Mouse (Mus musculus) kidney, adult 2 months (tissue): ENCODE results near the gene Gm3448.
"Not testable (repeated sequence)": the region's sequence is repeated elsewhere in the genome, so short reads cannot be mapped to it uniquely, and the experiment has no call there.

Experiments
- CTCF ChIP-seq: fragments of 200-500 bp; conservative IDR thresholded peaks from 2 replicates; pipeline ENCODE4 v1.5.1; 2011; ENCODE audit warnings: low read depth, mild to moderate bottlenecking, control low read depth, low read length, moderate library complexity, mixed read lengths; ENCODE audit not compliant: insufficient read depth, insufficient read length
- POLR2A ChIP-seq: fragments of 200-500 bp; IDR thresholded peaks from one replicate; pipeline ENCODE4 v1.6.1; 2011; ENCODE audit warnings: low read depth, low read length, control low read depth

DNA sequence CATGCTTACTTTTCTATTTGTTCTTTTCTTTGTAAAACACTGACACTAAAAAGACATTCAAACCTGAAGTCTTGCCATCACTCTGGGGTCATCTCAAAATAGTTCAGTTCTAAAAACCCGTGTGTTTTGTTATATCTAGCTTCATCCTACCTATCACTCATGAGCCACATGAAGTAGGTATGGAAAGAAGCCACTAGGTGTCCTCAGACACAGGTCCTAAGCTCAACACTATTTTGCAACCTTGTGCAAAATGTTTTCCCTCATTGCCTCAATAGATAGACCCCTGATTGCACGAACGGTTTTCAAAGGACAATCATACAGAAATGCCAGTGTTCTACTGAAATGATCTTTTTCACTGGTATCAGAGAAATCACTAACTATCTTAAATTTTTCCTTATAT is 32.2 kb downstream of the Gm3448 start:
- not testable (repeated sequence) for TF ChIP-seq CTCF, POLR2A
